Mouse (Mus musculus) liver, embryonic 18 days (tissue): ENCODE results near the gene Gm8362. TPM values are rescaled to one million over a fixed set of nuclear protein-coding genes. Genes with fewer than 3 reads are reported as not detected.

Experiments used
- polyA plus RNA-seq: library from polyadenylated mRNA; depleted of rRNA; stranded (reverse); fragments of >200 nt; gene quantifications from 2 replicates; pipeline ENCODE4 v1.2.3, GENCODE M21; 2012; rRNA removed

Gm8362 gene
- polyA plus RNA-seq = not detected in 2 replicates

DNA sequence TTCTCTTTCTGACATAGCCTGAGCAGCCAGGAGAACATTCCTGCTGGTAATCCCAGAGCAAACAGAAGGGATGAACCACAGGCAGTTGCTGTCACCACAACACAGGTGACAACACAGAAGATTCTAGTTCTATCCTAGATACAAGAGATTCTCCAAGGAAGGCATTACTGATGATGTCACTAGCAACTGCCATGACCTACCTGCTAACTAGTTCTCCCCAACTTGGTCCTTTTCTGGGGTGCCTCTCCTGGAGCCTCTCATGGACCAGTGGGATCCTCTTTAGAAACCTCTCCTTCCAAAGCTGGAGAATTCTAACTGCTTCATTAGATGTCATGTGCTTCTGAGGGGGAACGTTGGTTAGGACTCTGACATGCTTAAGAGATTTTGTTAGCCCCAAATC is at the start of gene Gm8362:
Gene Gm8362 (minus strand): TSS at position 101 of the 400 bp plus-strand sequence.

GRCm38 (mm10) chr14:6742232-6742631 is 32.0 kb downstream of the Gm8362 start, which contains the start of gene Gm3636:
Gene Gm3636, minus strand, starts transcription at chr14:6742332.

GRCm38 (mm10) chr14:6720151-6720550 is 54.1 kb downstream of the Gm8362 start, which contains the start of gene Gm8050:
Gene Gm8050, minus strand, starts transcription at chr14:6720251.

Other genes with a start within 250 kb of the Gm8362 start
- not detected in 2 replicates for gene Gm8356, start 237.1 kb downstream of the Gm8362 start, polyA plus RNA-seq
- gene Gm3629, start 183.8 kb downstream of the Gm8362 start, polyA plus RNA-seq = not detected in 2 replicates
- not detected in 2 replicates for gene Gm3460, start 152.0 kb downstream of the Gm8362 start, polyA plus RNA-seq
- gene Gm10251, start 90.2 kb downstream of the Gm8362 start, polyA plus RNA-seq = not detected in 2 replicates
- not detected in 2 replicates for gene Gm8050, start 54.2 kb downstream of the Gm8362 start, polyA plus RNA-seq
- 0.32 and 0.34 TPM in 2 replicates for gene Gm3636, start 32.1 kb downstream of the Gm8362 start, polyA plus RNA-seq
- gene Gm3642, start 65.9 kb upstream of the Gm8362 start, polyA plus RNA-seq = not detected in 2 replicates
- 0.04 TPM in 1 of 2 replicates, not detected in the other for gene Gm3667, start 115.6 kb upstream of the Gm8362 start, polyA plus RNA-seq
- gene Gm6356, start 199.4 kb upstream of the Gm8362 start, polyA plus RNA-seq = not detected in 2 replicates